Mouse (Mus musculus): ENCODE measurements around the gene Impg1. TPM values are rescaled to one million over a fixed set of nuclear protein-coding genes. Genes with fewer than 3 reads are reported as not detected.

The Impg1 gene
- polyA plus RNA-seq, 1 experiment from 2014 or later = not detected

DNA sequence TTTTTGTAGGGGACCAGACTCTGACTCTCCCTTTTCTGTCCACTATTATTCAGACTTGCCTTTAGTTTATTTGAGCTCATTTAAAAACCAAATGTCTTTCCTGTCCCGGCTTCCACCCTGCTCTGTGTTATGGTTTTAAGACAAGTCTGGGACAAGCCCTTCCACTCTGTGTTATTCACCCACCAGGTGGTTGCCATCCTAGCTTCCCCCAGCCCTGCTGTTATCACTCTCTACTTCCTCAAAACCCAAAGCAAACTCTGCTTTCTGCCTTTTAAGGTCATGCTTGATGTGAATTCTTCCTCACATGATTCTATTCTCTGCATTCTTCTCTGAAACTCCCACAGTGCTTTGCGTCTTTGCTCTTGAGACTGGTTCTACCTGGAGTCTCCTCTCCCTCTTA lies 96.6 kb downstream of the Impg1 start:
- Histone ChIP-seq H3K4me3 (ENCODE audit: low read depth, low read length) (no peak overlapping the region), H3K9ac (replicated peaks; ENCODE audit: low read length) (no peak overlapping the region), H3K27me3 (ENCODE audit: control insufficient read depth, insufficient read depth, low read length) (no peaks in the 10 kb centered on the region), H3K9me3 (replicated peaks; ENCODE audit: control insufficient read depth, low read length) (no peaks in the 10 kb centered on the region), H3K36me3 (replicated peaks; ENCODE audit: control insufficient read depth, insufficient read depth, low read depth, low read length) (no peaks in the 10 kb centered on the region), H3K4me1 (ENCODE audit: control insufficient read depth, insufficient read depth, low read length) (no peaks in the 10 kb centered on the region), H3K4me2 (ENCODE audit: low read depth, low read length) (no peak overlapping the region), H3K27ac (replicated peaks; ENCODE audit: low read depth, low read length) (no peak overlapping the region)
- WGBS = 68% methylated on average over 2 of the region's 2 CpGs
- DNase-seq (ENCODE audit: low spot score) = no peak
- ATAC-seq (replicated peaks; ENCODE audit: insufficient number of reproducible peaks, low FRiP score, low TSS enrichment, low read depth) = no peak

DNA sequence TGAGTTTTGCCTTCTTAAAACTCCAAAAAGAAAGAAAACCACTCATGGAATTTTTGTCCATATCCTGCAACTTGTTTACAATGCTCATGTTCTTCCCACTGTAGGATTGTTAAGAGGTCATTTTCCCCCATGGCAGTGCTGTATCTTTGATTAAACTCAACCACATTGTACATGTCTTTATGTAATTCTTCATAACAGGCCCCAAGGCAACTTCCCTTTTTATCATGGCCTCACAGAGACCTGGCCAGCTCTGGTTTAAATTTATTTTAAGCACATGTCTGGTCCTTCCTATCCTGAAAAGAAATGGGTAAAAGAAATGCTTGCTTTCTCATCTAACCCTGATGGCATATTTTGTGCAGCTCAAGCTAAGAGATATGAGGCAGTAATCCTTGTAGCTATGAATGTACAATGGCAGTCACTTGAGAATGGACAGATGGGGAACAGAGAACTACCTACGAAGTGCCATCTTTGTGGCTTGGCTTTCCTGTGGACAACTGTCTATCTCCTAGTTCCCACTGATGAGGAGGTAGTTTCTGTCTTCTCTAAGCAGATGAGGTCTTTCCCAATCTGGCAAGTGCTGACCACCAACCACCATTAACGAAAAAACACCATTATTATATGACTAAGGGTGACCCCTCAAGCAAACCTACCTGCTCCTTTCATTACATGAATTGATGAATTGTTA lies 97.6 kb downstream of the Impg1 start:
- no peak for DNase-seq (ENCODE audit: low spot score)
- H3K4me2 ChIP-seq (ENCODE audit: low read depth, low read length) = no peak overlapping the region
- H3K36me3 ChIP-seq (replicated peaks; ENCODE audit: control insufficient read depth, insufficient read depth, low read depth, low read length) = no peaks in the 10 kb centered on the region
- H3K4me3 ChIP-seq (ENCODE audit: low read depth, low read length) = no peak overlapping the region
- 90% methylated on average over 2 of the region's 2 CpGs for WGBS
- no peak for ATAC-seq (replicated peaks; ENCODE audit: insufficient number of reproducible peaks, low FRiP score, low TSS enrichment, low read depth)
- H3K4me1 ChIP-seq (ENCODE audit: control insufficient read depth, insufficient read depth, low read length) = no peaks in the 10 kb centered on the region
- no peak overlapping the region for H3K27ac ChIP-seq (replicated peaks; ENCODE audit: low read depth, low read length)
- H3K27me3 ChIP-seq (ENCODE audit: control insufficient read depth, insufficient read depth, low read length) = no peaks in the 10 kb centered on the region
- H3K9me3 ChIP-seq (replicated peaks; ENCODE audit: control insufficient read depth, low read length) = no peaks in the 10 kb centered on the region
- H3K9ac ChIP-seq (replicated peaks; ENCODE audit: low read length) = no peak overlapping the region

- Histone ChIP-seq H3K4me1 (ENCODE audit: control insufficient read depth, insufficient read depth, low read length) (no peaks in the 10 kb centered on the region), H3K36me3 (replicated peaks; ENCODE audit: control insufficient read depth, insufficient read depth, low read depth, low read length) (no peaks in the 10 kb centered on the region), H3K9ac (replicated peaks; ENCODE audit: low read length) (no peak overlapping the region), H3K9me3 (replicated peaks; ENCODE audit: control insufficient read depth, low read length) (no peaks in the 10 kb centered on the region), H3K27me3 (ENCODE audit: control insufficient read depth, insufficient read depth, low read length) (no peaks in the 10 kb centered on the region), H3K27ac (replicated peaks; ENCODE audit: low read depth, low read length) (no peak overlapping the region), H3K4me3 (ENCODE audit: low read depth, low read length) (no peak overlapping the region), H3K4me2 (ENCODE audit: low read depth, low read length) (no peak overlapping the region)
- DNase-seq (ENCODE audit: low spot score) (no peak), ATAC-seq (replicated peaks; ENCODE audit: insufficient number of reproducible peaks, low FRiP score, low TSS enrichment, low read depth) (no peak)
Observed at GRCm38 (mm10) chr9:80360063-80360462, 105.2 kb downstream of the Impg1 start.

DNA sequence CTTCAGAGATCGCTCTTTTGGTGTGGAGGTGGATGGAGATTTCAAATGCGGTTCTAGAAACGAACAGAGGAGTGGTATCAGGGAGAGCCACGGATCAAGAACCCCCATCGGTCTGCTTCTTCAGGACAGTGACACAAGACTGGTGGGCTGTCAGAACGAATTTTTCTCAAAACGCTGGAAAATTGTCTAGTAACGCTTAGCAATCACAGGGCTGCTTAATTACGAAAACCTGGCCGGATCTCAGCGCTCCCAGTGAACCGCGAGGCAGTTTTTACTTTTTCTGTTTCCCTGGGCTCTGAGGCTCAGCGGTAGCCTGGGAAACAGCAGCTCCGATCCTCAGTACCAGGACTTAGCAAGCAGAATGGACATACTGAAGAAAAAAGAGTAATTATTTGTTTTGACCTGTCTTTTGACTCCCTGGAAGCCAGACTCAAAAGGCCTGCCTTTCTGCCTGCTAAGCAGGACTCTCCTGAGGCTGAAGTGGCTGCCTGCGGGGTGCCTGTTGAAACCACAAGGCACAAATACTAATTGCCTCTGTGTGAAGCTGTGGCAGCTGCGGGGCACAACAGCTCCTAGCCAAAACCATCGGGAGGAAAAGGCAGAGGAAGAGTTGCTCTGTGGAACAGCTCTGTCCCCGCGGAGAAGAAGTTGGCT lies 113.5 kb downstream of the Impg1 start:
- Histone ChIP-seq H3K4me1 (ENCODE audit: control insufficient read depth, insufficient read depth, low read length) (no peaks in the 10 kb centered on the region), H3K4me2 (ENCODE audit: low read depth, low read length) (no peak overlapping the region), H3K9ac (replicated peaks; ENCODE audit: low read length) (no peak overlapping the region), H3K27ac (replicated peaks; ENCODE audit: low read depth, low read length) (no peak overlapping the region), H3K4me3 (ENCODE audit: low read depth, low read length) (no peak overlapping the region), H3K9me3 (replicated peaks; ENCODE audit: control insufficient read depth, low read length) (no peaks in the 10 kb centered on the region), H3K27me3 (ENCODE audit: control insufficient read depth, insufficient read depth, low read length) (no peaks in the 10 kb centered on the region), H3K36me3 (replicated peaks; ENCODE audit: control insufficient read depth, insufficient read depth, low read depth, low read length) (no peaks in the 10 kb centered on the region)
- WGBS = 23% methylated on average over 20 of the region's 20 CpGs
- ATAC-seq (replicated peaks; ENCODE audit: insufficient number of reproducible peaks, low FRiP score, low TSS enrichment, low read depth) (peak; percentile 53; the same call in 1 of the 2 replicates), DNase-seq (ENCODE audit: low spot score) (peak; percentile 60)

DNA sequence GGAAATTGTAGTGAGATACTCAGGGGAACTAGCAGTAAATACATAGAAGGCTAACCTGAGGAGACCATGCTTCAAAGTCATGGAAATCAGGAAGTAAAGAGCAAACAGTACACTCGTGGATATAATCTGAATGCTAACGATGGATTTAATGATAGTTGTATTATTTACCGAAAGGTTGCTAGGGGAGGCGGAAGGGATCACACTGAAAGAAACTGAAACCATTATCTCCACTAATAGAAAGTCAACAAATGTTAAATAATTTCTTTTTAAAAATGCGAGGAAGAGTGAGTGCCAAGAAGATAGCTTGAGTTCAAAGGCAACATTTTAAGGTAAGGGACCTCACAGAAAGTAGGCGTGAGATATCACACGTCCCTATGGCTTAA lies 114.0 kb downstream of the Impg1 start:
- Histone ChIP-seq H3K9ac (replicated peaks; ENCODE audit: low read length) (no peak overlapping the region), H3K4me2 (ENCODE audit: low read depth, low read length) (no peak overlapping the region), H3K27me3 (ENCODE audit: control insufficient read depth, insufficient read depth, low read length) (no peaks in the 10 kb centered on the region), H3K27ac (replicated peaks; ENCODE audit: low read depth, low read length) (no peak overlapping the region), H3K4me1 (ENCODE audit: control insufficient read depth, insufficient read depth, low read length) (no peaks in the 10 kb centered on the region), H3K36me3 (replicated peaks; ENCODE audit: control insufficient read depth, insufficient read depth, low read depth, low read length) (no peaks in the 10 kb centered on the region), H3K4me3 (ENCODE audit: low read depth, low read length) (no peak overlapping the region), H3K9me3 (replicated peaks; ENCODE audit: control insufficient read depth, low read length) (no peaks in the 10 kb centered on the region)
- WGBS = 62% methylated on average over 7 of the region's 7 CpGs
- DNase-seq (ENCODE audit: low spot score) (no peak), ATAC-seq (replicated peaks; ENCODE audit: insufficient number of reproducible peaks, low FRiP score, low TSS enrichment, low read depth) (no peak)

GRCm38 (mm10) chr9:80344451-80345000 lies 120.8 kb downstream of the Impg1 start:
- no peak overlapping the region for H3K4me3 ChIP-seq (ENCODE audit: low read depth, low read length)
- no peak for ATAC-seq (replicated peaks; ENCODE audit: insufficient number of reproducible peaks, low FRiP score, low TSS enrichment, low read depth)
- WGBS = 89% methylated on average over 6 of the region's 6 CpGs
- no peaks in the 10 kb centered on the region for H3K36me3 ChIP-seq (replicated peaks; ENCODE audit: control insufficient read depth, insufficient read depth, low read depth, low read length)
- H3K4me1 ChIP-seq (ENCODE audit: control insufficient read depth, insufficient read depth, low read length) = no peaks in the 10 kb centered on the region
- DNase-seq (ENCODE audit: low spot score) = no peak
- H3K9ac ChIP-seq (replicated peaks; ENCODE audit: low read length) = no peak overlapping the region
- H3K27me3 ChIP-seq (ENCODE audit: control insufficient read depth, insufficient read depth, low read length) = no peaks in the 10 kb centered on the region
- H3K9me3 ChIP-seq (replicated peaks; ENCODE audit: control insufficient read depth, low read length) = no peaks in the 10 kb centered on the region
- H3K27ac ChIP-seq (replicated peaks; ENCODE audit: low read depth, low read length) = no peak overlapping the region
- H3K4me2 ChIP-seq (ENCODE audit: low read depth, low read length) = no peak overlapping the region

DNA sequence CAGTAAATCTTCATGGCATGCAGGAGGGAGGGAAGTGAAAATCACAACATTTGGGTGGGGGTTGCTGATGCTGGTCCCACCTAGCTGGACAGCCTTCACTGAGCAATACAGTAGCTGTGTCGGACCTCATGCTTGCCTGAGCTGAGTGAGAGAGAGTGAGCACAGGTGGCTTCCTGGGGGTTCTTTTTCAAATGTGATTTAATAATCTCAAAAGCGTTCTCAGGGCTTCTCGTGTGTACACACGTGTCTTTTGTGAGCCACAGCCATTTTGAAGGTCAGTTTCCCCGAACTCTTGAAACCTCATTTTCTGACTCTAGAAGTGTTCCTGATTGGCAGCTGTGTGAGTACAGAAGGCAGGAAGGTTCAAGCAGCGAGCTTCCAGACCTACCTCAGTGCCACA lies 122.8 kb downstream of the Impg1 start:
- no peaks in the 10 kb centered on the region for H3K27me3 ChIP-seq (ENCODE audit: control insufficient read depth, insufficient read depth, low read length)
- DNase-seq (ENCODE audit: low spot score) = no peak
- no peak overlapping the region for H3K9ac ChIP-seq (replicated peaks; ENCODE audit: low read length)
- no peak for ATAC-seq (replicated peaks; ENCODE audit: insufficient number of reproducible peaks, low FRiP score, low TSS enrichment, low read depth)
- no peak overlapping the region for H3K27ac ChIP-seq (replicated peaks; ENCODE audit: low read depth, low read length)
- no peaks in the 10 kb centered on the region for H3K9me3 ChIP-seq (replicated peaks; ENCODE audit: control insufficient read depth, low read length)
- no peaks in the 10 kb centered on the region for H3K4me1 ChIP-seq (ENCODE audit: control insufficient read depth, insufficient read depth, low read length)
- no peaks in the 10 kb centered on the region for H3K36me3 ChIP-seq (replicated peaks; ENCODE audit: control insufficient read depth, insufficient read depth, low read depth, low read length)
- H3K4me3 ChIP-seq (ENCODE audit: low read depth, low read length) = no peak overlapping the region
- H3K4me2 ChIP-seq (ENCODE audit: low read depth, low read length) = no peak overlapping the region
- WGBS = 84% methylated on average over 6 of the region's 6 CpGs

GRCm38 (mm10) chr9:80341756-80342155 lies 123.5 kb downstream of the Impg1 start:
- no peak for ATAC-seq (replicated peaks; ENCODE audit: insufficient number of reproducible peaks, low FRiP score, low TSS enrichment, low read depth)

More at GRCm38 (mm10) chr9:80341756-80342155, 123.5 kb downstream of the Impg1 start:
- no peaks in the 10 kb centered on the region for H3K9me3 ChIP-seq (replicated peaks; ENCODE audit: control insufficient read depth, low read length)
- DNase-seq (ENCODE audit: low spot score) = no peak
- H3K36me3 ChIP-seq (replicated peaks; ENCODE audit: control insufficient read depth, insufficient read depth, low read depth, low read length) = no peaks in the 10 kb centered on the region
- no peaks in the 10 kb centered on the region for H3K27me3 ChIP-seq (ENCODE audit: control insufficient read depth, insufficient read depth, low read length)
- no peak overlapping the region for H3K27ac ChIP-seq (replicated peaks; ENCODE audit: low read depth, low read length)
- H3K9ac ChIP-seq (replicated peaks; ENCODE audit: low read length) = no peak overlapping the region
- 95% methylated on average over 16 of the region's 16 CpGs for WGBS
- H3K4me2 ChIP-seq (ENCODE audit: low read depth, low read length) = no peak overlapping the region
- no peak overlapping the region for H3K4me3 ChIP-seq (ENCODE audit: low read depth, low read length)
- no peaks in the 10 kb centered on the region for H3K4me1 ChIP-seq (ENCODE audit: control insufficient read depth, insufficient read depth, low read length)
